Mouse (Mus musculus): ENCODE measurements around the gene Pou2f1. TPM values are rescaled to one million over a fixed set of nuclear protein-coding genes. Genes with fewer than 3 reads are reported as not detected.

Gene Pou2f1
- total and polyA plus RNA-seq, 3 experiments: 4.6 to 10.2 TPM; not detected in 1

- peak; percentile 88 for DNase-seq (ENCODE audit: low read depth, low spot score)
- peaks cover 8% of the 10 kb centered on the region; the same call in 1 of the 2 replicates for H3K79me2 ChIP-seq (ENCODE audit: control insufficient read depth, insufficient read depth, low read length, poor library complexity)
- peak overlapping the region; percentile 58 for H3K9ac ChIP-seq (ENCODE audit: control insufficient read depth, low read depth, low read length, poor library complexity, severe bottlenecking)
- H3K36me3 ChIP-seq (ENCODE audit: control insufficient read depth in 1 of 2, insufficient read depth in 2 of 2, low read length in 2 of 2): peaks cover 0 to 26% of the 10 kb centered on the region in 2 experiments; a peak in 2 of 4 replicates
- no peaks in the 10 kb centered on the region for H3K9me3 ChIP-seq (replicated peaks; ENCODE audit: insufficient read depth, low read length)
- H3K4me3 ChIP-seq (ENCODE audit: control insufficient read depth in 1 of 2, insufficient read depth in 1 of 2, low read depth in 2 of 2, low read length in 2 of 2): peak overlapping the region in 1 of 2 experiments; percentile 51; a peak in 2 of 4 replicates
- H3K27ac ChIP-seq (ENCODE audit: control insufficient read depth, low read depth, low read length): peak overlapping the region; percentile 96
- peaks cover 13 to 14% of the 10 kb centered on the region in 2 experiments for H3K4me1 ChIP-seq (ENCODE audit: control insufficient read depth in 1 of 2, insufficient read depth in 2 of 2, low read length in 2 of 2)
- no peaks in the 10 kb centered on the region for H3K27me3 ChIP-seq (ENCODE audit: control insufficient read depth in 1 of 2, insufficient read depth in 2 of 2, low read length in 2 of 2)
- no peak for TF ChIP-seq CHD1 (IDR thresholded peaks at IDR 0.05; ENCODE audit: low read depth, low read length)
- TF ChIP-seq MAZ (IDR thresholded peaks at IDR 0.05; ENCODE audit: low read depth, low read length): peak; percentile 93
- 0 out of 2 replicates have a peak, but pooled peaks have one; percentile 36 for TF ChIP-seq HCFC1 (IDR thresholded peaks at IDR 0.05; ENCODE audit: low read depth, low read length)
- TF ChIP-seq TAL1 (IDR thresholded peaks at IDR 0.05; ENCODE audit: low read length): peak; percentile 75
- TF ChIP-seq MYB (IDR thresholded peaks at IDR 0.05; ENCODE audit: low read depth, low read length): peak; percentile 68; the same call in 1 of the 2 replicates
- TF ChIP-seq MAFK (IDR thresholded peaks at IDR 0.05; ENCODE audit: borderline replicate concordance, low read depth, low read length): 0 out of 2 replicates have a peak, but pooled peaks have one; percentile 42
- TF ChIP-seq JUND (IDR thresholded peaks at IDR 0.05; ENCODE audit: low read depth, low read length): peak; percentile 32; the same call in 1 of the 2 replicates
- TF ChIP-seq RCOR1 (IDR thresholded peaks at IDR 0.05; ENCODE audit: low read depth, low read length): peak; percentile 97; the same call in 1 of the 2 replicates
- TF ChIP-seq ETS1 (IDR thresholded peaks at IDR 0.05; ENCODE audit: low read depth, low read length): peak; percentile 90
- TF ChIP-seq ELF1 (IDR thresholded peaks at IDR 0.05; ENCODE audit: low read depth, low read length): peak; percentile 40; the same call in 1 of the 2 replicates
- peak; percentile 93 for TF ChIP-seq BHLHE40 (IDR thresholded peaks at IDR 0.05; ENCODE audit: borderline replicate concordance, low read depth, low read length)
- TF ChIP-seq MYC (IDR thresholded peaks at IDR 0.05; ENCODE audit: low read depth, low read length): peak; percentile 86; the same call in 1 of the 2 replicates
- peak; percentile 60; the same call in 1 of the 2 replicates for TF ChIP-seq MAX (IDR thresholded peaks at IDR 0.05; ENCODE audit: low read length)
- no peak for TF ChIP-seq RAD21 (IDR thresholded peaks at IDR 0.05; ENCODE audit: low read depth, low read length)
- 0 out of 4 replicates have a peak, but pooled peaks of 1 of the 2 experiments have one; percentile 28 for TF ChIP-seq USF2 (IDR thresholded peaks at IDR 0.05; ENCODE audit: borderline replicate concordance in 1 of 2, insufficient read depth in 1 of 2, low read depth in 1 of 2, low read length in 2 of 2)
- no peak; the same call in 1 of the 2 replicates for TF ChIP-seq CHD2 (IDR thresholded peaks at IDR 0.05; ENCODE audit: low read length)
- TF ChIP-seq KAT2A (conservative IDR thresholded peaks at IDR 0.05; ENCODE audit: low read depth, low read length): 0 out of 2 replicates have a peak, but pooled peaks have one; percentile 29
- TF ChIP-seq EP300 (IDR thresholded peaks at IDR 0.05; ENCODE audit: low read depth in 1 of 2, low read length in 2 of 2): peak; percentile 88 to 91
- peak; percentile 73 for TF ChIP-seq USF1 (IDR thresholded peaks at IDR 0.05; ENCODE audit: low read depth, low read length)
- 0 out of 2 replicates have a peak, but pooled peaks have one; percentile 29 for TF ChIP-seq TBP (IDR thresholded peaks at IDR 0.05; ENCODE audit: low read depth, low read length)
- peak; percentile 92 for TF ChIP-seq GATA1 (IDR thresholded peaks at IDR 0.05; ENCODE audit: low read depth, low read length)
- TF ChIP-seq MXI1 (IDR thresholded peaks at IDR 0.05; ENCODE audit: low read depth, low read length): peak; percentile 91
- peak; percentile 79 for TF ChIP-seq SIN3A (IDR thresholded peaks at IDR 0.05; ENCODE audit: low read length)
- no peak for TF ChIP-seq ZKSCAN1 (IDR thresholded peaks at IDR 0.05; ENCODE audit: low read depth, low read length)
- TF ChIP-seq ZMIZ1 (IDR thresholded peaks at IDR 0.05; ENCODE audit: low read depth, low read length): no peak
- TF ChIP-seq TCF12 (IDR thresholded peaks at IDR 0.05; ENCODE audit: low read depth, low read length): peak; percentile 82
- TF ChIP-seq ZC3H11A (IDR thresholded peaks at IDR 0.05; ENCODE audit: low read depth, low read length): peak; percentile 27; the same call in 1 of the 2 replicates
- TF ChIP-seq NRF1 (IDR thresholded peaks at IDR 0.05; ENCODE audit: insufficient read depth, low read depth, low read length, poor library complexity, severe bottlenecking): no peak
Observed at GRCm38 (mm10) chr1:165985743-165986360, 16.6 kb downstream of the Pou2f1 start.

Measured in MEL (cell line).